Mouse (Mus musculus) spleen, adult 2 months (tissue): Measurements from ENCODE around the gene Noa1.

ENCODE experiments used
- CTCF ChIP-seq: fragments of 200-500 bp; IDR thresholded peaks from 2 replicates; pipeline ENCODE4 v1.5.1; 2011; ENCODE audit warnings: mild to moderate bottlenecking, inconsistent platforms; ENCODE audit not compliant: insufficient read depth, insufficient read length, insufficient replicate concordance; ENCODE audit errors: extremely low read depth
- POLR2A ChIP-seq: fragments of 200-500 bp; IDR thresholded peaks from 2 replicates; pipeline ENCODE4 v1.6.1; 2011; ENCODE audit warnings: low read depth, low read length, inconsistent platforms

- TF ChIP-seq CTCF (no peak), POLR2A (no peak)
These were observed 32.7 kb downstream of the Noa1 start for GRCm38 (mm10) chr5:77277204-77277603.
